Mouse (Mus musculus) spleen, postnatal 36 days (tissue): ENCODE results near the gene Svep1.

ENCODE experiments used
- DNase-seq, 2 experiments: peaks; one replicate each; pipeline ENCODE4 v3.0.0; 2022; ENCODE audit warnings: low spot score in 2 of 2, mixed read lengths in 1 of 2

The Svep1 gene

GRCm38 (mm10) chr4:58206115-58206945 is at the start of gene Svep1:
Svep1 (minus strand) TSS chr4:58206859.
- DNase-seq, result no peak

- DNase-seq, result no peak
Observed at GRCm38 (mm10) chr4:58253410-58253809, 46.8 kb upstream of the Svep1 start.

- DNase-seq, result no peak
Observed at GRCm38 (mm10) chr4:58252381-58252780, 45.7 kb upstream of the Svep1 start.

- DNase-seq, result no peak
Observed at GRCm38 (mm10) chr4:58245544-58245943, 38.9 kb upstream of the Svep1 start.

GRCm38 (mm10) chr4:58240416-58240815 is 33.8 kb upstream of the Svep1 start:
- DNase-seq, result no peak

GRCm38 (mm10) chr4:58235828-58236227 is 29.2 kb upstream of the Svep1 start:
- DNase-seq, result no peak

- no peak for DNase-seq
Observed at GRCm38 (mm10) chr4:58223499-58223898, 16.8 kb upstream of the Svep1 start.

- DNase-seq, result no peak
Observed at GRCm38 (mm10) chr4:58211374-58211773, 4.7 kb upstream of the Svep1 start.

GRCm38 (mm10) chr4:58210557-58211090 is 4.0 kb upstream of the Svep1 start:
- no peak for DNase-seq

- no peak for DNase-seq
Observed at GRCm38 (mm10) chr4:58205750-58206114, 927 bp downstream of the Svep1 start.

GRCm38 (mm10) chr4:58201703-58202102 is 5.0 kb downstream of the Svep1 start:
- no peak for DNase-seq

- DNase-seq, result no peak
Observed at GRCm38 (mm10) chr4:58200826-58201225, 5.8 kb downstream of the Svep1 start.

- no peak for DNase-seq
Observed at GRCm38 (mm10) chr4:58197230-58197629, 9.4 kb downstream of the Svep1 start.

- no peak for DNase-seq
Observed at GRCm38 (mm10) chr4:58196795-58197194, 9.9 kb downstream of the Svep1 start.

GRCm38 (mm10) chr4:58195936-58196335 is 10.7 kb downstream of the Svep1 start:
- DNase-seq, result no peak

GRCm38 (mm10) chr4:58189281-58189680 is 17.4 kb downstream of the Svep1 start:
- no peak for DNase-seq

GRCm38 (mm10) chr4:58185401-58185800 is 21.3 kb downstream of the Svep1 start:
- no peak for DNase-seq

- no peak for DNase-seq
Observed at GRCm38 (mm10) chr4:58184681-58185341, 21.8 kb downstream of the Svep1 start.

GRCm38 (mm10) chr4:58183897-58184296 is 22.8 kb downstream of the Svep1 start:
- DNase-seq, result no peak

- DNase-seq, result no peak
Observed at GRCm38 (mm10) chr4:58178489-58178888, 28.2 kb downstream of the Svep1 start.

GRCm38 (mm10) chr4:58177256-58177655 is 29.4 kb downstream of the Svep1 start:
- no peak for DNase-seq

GRCm38 (mm10) chr4:58174435-58174987 is 32.1 kb downstream of the Svep1 start:
- DNase-seq, result no peak

- DNase-seq, result no peak
Observed at GRCm38 (mm10) chr4:58173401-58173800, 33.3 kb downstream of the Svep1 start.
